Mouse (Mus musculus) layer of hippocampus, adult 8-10 months (tissue): ENCODE measurements around the gene Fh1. TPM values are rescaled to one million over a fixed set of nuclear protein-coding genes. Genes with fewer than 3 reads are reported as not detected.

Source experiments
- DNase-seq, 2 experiments: peaks; one replicate each; pipeline ENCODE4 v3.0.0; 2022; ENCODE audit warnings: low spot score in 2 of 2
- total RNA-seq, 4 experiments: library from RNA; stranded (reverse); gene quantifications; 2 replicates each; pipeline ENCODE4 v1.2.4; 2022

The Fh1 gene
- total RNA-seq, 4 experiments from 2014 or later = 65.4 to 82.2 (median 76.7) TPM

DNA sequence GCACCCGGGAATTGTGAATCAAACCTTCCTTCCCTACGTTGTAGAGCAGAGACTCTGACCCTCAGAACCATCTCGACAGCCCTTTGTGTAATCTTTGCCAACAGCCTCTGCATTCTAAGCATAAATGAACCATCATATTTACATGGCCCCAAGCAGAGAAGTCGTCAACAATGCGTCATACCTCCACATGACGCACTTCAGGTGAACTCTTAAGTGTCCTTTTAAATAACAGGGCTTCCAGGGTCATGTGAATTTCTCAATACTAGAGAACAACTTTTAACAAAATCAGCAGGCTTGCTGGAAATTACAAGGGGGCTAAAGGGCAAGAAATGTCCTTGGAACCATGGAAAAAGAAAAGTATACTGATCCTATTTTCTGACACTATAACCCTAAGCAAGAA is 1.8 kb downstream of the Fh1 start:
- DNase-seq = no peak

DNA sequence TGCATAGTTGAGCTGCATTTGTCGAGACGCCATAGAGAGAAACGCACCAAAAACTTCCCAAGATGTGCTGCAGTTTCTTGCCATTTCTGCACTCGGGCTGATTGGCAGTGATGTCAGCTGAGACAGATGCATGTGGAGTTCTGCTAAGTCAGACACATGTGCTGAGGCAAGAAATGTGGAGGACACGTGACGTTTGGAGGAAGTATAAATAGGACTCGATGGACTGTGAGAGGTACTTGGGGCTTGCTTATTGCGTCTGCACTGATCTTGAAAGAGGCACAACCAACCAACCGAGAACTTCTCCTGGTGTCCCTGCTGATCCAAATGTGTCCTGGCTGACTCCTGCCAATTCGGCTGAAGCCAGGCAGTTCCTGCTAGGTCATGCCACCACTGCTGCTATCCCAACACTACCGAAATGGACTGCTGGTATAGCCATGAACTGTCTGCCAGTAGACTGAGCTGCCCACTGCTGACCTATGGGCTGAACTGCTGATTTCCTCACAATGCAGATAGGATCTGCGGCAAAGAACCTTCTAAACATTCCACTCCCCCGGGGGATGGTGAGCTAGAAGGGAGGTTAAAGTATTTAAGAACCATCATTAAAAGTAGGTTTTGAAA is 5.5 kb downstream of the Fh1 start, which contains the start of gene Kmo:
Kmo (plus strand) TSS at position 568 of the 618 bp plus-strand sequence.
- DNase-seq = no peak

DNA sequence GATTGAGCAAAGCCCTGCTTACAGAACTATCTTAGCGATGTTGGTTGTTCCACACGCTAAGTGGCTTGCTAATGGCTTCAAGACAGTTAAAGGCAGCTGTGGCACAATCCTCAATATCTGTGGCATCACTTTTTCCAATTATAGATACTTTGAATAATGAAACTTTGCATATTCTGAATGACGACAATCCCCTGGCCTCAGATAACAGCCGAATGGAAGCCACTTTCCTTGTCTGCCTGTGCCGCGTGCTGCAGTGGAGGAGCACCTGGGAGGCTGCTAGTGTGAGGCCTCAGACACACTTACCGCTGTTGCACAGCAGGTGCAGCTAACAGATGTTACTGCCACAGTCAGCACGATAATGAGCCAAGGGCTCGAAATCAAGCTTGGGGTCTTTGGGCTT is 10.4 kb downstream of the Fh1 start:
- no peak for DNase-seq

DNA sequence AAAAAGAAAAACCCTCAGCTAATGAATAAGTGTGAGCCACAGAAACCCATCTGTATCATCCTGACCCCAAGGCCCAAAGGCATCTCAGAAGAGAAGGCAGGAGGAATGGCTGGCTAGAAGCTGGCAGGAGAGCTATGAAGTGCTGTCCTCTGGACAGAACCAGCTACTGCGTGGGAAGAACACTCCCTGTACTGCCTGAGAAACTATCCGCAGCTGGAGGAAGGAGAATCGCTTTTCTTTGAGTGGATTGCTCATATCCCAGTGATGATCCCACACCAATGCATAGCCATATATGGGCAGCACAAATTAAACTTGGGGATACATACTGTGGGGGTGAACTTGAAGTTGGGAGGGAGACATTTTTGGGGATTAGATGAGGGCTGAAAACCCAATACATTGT is 16.7 kb downstream of the Fh1 start:
- DNase-seq = no peak

DNA sequence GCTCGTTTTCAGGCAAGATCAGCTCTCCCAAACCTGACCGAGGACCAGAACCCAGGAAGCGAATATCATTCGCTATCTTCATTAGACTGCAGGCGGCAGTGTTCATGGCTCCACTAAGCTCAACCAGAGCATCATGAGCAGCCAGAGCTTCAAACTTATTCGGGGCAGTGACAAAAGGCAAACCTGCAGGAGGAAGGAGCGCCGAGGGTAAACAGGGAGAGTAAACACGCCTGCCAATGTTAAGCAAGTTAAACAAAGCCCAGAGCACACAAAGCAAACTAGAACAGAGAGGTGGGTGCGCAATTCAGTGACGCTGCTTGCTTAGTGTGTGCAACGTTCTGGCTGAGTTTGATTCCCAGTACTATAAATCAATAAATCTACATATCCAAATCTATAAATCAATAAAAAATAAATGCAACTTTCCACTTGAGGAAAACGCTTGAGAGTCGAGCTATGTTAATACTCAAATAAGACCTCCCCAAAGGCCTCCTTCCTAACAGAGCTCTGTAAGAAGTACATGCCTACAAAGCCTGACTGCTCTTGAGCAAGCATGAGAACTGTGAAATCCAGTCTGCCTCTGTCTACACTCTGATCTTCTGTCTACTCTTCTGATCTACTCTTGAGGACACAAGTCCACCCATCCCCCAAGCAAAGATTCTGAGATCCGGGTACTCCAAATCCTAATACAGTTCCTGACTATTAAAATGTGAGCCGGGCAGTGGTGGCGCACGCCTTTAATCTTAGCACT is 17.4 kb downstream of the Fh1 start:
- DNase-seq = no peak

DNA sequence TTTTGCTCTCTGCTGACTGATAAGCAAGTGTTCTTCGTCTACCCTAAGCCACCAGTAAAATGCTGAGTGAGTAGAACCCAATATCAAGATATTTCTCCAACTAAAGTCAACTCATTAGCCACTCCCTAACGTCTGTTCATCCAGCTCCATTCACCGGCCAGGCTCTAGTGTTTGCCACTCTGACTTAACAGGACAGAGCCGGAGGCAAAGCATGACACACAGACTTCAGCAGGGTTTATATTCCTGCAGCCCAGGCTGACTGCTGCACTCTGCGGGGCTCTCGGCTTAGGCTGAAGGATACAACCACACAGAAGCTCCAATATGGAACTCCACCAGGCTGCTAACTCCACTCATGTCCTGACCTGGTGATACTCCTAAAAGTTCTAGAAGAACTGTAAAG is 18.1 kb downstream of the Fh1 start:
- DNase-seq = no peak

DNA sequence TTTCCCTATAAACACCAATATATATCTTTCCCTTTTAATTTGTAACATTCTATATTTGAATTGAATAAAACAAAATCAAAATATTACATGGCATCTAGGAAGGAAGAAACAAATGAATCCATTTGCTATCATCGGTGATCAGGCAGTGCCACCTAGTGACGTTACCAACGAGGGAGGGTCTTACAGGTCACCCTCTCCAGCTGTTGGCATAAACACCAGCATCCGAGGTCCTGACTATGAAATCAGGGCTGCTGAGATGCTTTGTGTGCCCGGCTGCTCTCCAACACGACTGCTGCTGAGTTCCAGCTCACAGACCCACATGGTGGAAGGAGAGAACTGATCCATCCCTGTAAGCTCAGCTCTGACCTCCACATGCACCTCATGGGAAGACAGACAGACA is 22.0 kb downstream of the Fh1 start:
- no peak for DNase-seq

DNA sequence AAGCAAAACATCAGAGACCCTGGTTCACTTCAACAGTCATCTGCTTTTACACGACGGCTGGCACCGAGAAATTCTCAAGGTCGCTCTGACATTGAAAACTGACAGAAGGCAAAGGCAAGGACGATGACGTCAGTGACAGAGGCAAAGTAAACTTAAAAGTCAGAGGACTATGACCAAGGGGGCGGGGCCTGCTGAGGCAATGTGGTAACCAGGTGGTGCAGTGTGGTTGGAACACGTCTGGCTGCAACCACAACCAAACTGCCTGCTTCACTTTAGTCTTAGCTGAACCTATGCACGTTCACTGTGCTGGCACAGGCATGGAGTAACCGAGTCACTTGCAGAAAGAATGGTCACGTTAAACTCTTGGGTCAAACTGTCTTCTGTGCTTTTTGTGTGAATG is 23.2 kb downstream of the Fh1 start:
- DNase-seq = no peak

DNA sequence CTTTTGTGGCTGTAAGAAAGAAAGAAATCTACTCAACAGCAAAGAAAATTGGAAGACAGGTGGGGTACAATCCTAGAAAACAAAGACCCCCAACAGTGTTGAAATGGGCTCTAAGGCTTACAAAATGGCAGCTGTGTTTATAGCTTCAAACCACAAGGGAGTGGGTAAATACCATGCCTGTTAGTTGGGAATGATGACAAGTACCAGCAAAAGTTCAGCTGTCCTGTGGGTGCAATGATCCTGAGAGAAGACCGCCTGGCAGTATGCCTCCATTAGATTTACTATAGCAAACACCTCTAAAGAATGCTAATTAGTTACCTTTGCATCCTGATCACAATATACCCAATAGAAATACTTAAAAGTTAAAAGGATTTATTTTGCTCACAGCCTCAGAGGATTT is 32.6 kb downstream of the Fh1 start:
- DNase-seq = no peak

DNA sequence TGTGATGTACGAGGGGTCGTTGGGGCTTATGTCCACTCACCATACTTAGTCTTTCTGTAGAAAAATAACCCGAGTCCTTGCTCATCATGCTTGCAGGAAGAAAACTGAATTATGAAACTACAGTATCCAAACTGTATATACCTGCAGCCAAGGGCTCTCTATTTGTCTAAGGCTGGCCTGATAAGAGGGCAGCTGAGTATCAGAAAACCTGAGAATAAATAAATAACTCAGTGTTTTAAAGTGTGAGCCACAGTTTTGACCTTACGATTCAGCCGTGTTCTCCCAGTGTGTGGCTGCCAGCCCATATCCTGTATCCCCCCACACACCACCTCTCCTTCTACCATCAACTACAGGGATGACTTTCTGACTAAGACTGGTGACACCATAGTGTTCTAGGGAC is 38.8 kb downstream of the Fh1 start:
- DNase-seq = no peak

DNA sequence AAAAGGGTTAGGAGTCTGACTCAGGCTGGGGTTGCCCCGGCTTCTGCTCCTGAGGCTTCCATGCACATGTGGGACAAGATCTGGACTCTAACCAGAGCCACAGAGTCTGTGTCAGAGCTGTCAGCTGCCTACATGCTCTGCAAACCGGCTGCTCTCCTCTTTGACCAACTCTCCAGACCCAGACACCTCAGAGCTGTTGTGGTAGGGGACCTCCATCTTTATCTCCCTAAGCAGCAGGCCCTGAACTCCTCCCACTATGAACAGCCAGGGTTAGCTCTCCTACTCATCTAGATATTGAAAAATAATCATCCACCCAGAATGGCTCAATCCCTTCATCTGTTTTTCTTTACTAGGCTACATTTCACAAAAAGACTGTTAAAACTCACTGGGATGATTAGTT is 40.2 kb downstream of the Fh1 start:
- no peak for DNase-seq

DNA sequence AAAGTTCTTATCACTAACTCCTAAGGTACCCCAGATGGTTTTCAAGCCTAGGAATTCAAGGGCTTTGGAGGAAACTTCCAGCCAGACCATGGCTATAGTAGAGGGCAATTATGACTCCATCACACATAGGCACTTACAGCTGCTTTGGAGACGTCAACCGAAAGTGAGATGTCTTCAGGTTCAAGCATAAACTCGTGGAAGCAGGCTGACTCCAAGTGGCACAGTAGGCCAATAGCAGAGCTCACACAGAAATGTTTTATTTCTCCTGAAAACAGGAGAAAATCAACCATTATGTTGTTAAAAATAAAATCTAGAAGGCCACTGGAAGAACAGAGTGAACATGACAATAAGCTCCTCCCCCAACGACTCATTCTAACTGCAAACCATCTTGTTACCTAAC is 42.6 kb downstream of the Fh1 start:
- no peak for DNase-seq

DNA sequence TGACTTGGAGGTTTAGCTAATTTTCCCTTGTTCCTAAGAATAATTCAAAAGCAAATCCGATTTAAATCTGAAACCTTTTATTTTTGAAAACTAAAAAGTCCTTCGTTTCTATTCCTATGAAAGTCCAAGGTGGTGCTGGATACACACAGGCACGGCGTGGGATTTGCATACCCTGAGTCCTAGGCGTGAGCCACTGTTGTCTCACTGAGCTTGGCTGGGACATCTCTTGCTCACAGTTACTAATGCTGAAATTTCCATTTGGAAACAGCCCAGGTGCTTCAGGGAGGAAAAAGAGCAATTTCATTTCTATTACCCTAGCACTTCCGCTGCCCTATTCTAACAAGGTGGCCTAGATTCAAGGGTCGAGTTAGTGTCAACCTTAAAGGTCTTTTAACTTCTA is 45.1 kb downstream of the Fh1 start:
- no peak for DNase-seq

DNA sequence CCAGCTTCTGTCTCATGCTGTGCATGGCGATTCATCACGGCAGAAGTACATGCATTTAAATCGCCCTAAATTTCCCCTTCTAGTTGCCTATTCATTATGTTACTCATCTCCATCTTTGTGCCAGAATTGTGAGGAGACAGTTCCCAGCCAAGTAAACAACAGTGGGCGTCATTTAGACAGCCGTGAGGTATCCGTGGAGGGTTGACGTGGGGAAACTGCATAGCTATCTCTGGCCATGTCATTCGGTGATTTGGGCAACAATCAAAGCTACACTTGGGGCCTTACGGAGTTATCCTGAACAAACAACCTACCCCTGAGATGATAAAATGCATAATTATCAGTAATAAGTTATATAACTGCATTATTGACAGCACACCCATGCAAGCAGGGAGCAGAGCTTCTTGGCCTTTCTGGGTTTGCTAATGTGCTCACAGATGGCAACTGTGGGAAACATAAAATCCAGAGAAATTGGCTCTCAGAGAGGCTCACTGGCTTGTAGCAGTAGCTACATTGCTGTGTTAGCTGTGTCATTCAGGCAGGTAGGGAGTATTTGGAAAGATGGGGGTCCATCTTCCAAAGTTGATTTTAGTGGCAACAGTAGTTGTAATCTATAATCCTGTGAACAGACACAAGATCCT is 45.7 kb downstream of the Fh1 start:
- DNase-seq = peak; percentile 35 to 48

DNA sequence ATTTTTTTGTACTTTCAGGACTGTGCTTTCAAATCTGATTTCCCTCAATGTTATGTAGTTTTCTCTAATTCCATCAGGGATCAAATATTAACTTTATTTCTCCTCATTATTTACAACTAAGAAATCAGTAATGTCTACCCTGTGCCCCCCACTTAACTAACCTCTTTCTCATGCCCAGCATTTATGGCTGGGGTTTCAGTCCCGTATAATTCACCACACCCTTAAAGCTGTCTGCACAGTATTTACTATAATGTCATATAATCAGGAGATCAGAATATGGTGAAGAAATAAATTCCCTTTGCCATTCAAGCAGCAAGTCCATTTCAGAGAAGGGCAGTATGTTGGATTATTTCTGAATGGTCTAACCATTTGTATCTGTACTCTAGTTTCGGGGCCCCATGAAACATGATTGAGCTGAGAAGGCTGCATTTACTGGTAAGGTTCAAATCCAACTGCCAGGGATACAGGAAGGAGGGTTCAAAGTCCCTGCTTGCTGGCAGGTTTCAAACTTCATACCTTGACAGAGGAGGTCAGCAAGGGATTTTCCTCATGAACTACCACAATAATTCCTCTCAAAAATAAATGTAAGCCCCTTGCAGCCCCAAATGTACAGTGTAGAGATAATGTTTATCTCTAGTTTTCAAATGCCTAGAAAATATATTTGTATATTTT is 46.9 kb downstream of the Fh1 start:
- no peak for DNase-seq

DNA sequence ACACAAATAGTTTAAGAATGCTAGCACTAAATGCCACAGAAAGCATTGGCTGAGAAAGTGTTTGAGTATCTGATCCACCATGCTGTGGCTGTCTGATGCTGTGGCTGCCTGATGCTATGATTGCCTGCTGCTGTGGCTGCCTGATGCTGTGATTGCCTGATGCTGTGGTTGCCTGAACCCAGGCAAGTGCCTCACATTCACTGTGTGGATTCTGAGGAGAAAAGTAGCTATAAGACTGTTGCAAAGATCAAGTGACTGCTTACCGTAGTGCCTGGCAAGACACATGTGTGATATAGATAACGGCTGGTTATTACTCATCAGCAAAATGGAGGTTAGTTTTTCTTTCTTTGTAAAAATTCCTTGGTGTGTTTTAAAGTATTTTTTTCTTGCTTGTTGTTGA is 51.3 kb downstream of the Fh1 start:
- DNase-seq = no peak

DNA sequence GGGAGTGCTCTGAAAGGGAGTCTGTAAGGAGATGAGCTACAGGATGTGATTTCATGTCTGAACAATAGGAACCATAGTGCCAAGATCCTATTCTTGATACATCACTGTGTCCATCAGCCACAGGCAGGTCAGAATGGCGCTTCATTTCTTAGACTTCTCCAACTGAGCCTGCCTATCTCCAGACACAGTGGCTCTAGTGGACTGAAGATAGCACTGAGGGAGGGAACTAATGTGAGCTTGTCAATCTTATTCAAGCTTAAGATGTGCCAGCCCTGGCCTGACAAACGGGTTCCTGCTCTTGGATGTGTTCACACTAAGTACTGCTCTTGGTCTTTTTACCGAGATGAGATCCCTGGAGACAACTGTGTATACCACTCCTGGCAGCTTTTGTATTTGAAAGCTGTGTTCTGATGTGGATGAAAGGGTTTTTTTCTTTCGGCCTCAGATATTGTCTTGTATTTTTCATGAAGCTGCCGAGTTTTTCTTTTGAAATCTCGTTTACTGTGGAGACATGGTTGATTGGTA is 59.8 kb downstream of the Fh1 start:
- no peak for DNase-seq

DNA sequence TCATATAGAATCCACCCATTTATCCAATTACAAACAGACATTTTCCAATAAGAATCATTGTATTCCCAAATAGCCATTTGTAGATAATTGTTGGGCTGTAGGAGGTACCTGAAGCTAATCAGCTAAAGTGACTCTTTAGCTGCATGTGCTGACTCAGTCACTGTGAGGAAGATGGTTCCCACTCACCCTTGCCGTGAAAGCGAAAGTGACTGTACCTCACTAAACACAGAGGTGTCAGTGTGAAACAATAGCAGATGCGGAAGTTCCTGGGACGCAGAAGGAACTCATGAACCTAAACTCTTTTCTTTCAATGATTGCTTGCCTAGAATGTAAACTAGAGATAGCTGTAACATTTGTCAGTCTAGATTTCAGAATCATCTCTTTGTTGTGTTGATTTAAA is 61.1 kb downstream of the Fh1 start:
- DNase-seq = no peak

DNA sequence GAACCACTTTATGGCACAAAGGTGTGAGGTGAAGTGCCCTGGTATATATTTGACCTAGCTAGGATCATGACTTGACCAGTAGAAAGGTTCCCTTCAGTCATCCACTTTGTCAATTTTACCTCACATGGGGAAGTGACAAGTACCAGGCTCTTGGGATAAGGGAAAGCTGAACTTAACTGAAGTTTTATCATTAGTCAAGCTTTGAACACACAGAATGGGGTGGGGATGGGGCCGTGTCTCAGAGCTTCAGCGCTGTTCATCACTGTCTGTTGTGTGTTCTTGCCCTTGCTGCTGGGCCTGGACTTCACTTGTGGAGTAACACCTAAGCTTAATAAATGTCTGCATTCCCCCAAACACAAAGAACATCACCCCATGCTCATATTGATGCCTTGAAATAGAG is 63.1 kb downstream of the Fh1 start:
- no peak for DNase-seq

DNA sequence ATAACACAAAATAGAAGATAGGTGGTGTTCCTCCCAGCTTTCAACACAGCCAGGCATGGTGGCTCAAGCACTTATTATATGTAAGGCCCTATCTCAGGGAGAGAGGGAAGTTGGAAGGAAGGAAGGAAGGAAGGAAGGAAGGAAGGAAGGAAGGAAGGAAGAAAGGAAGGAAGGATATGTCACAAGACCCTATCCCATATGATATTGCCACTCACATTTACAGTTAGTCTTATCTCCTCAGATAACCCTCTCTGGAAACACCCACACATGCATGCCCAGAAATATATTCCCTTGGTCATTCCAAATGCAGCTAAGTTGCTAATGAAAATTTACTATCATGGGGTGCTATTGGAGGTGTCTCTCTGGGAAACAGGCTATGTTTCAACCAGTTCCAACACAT is 63.6 kb downstream of the Fh1 start:
- DNase-seq = no peak

DNA sequence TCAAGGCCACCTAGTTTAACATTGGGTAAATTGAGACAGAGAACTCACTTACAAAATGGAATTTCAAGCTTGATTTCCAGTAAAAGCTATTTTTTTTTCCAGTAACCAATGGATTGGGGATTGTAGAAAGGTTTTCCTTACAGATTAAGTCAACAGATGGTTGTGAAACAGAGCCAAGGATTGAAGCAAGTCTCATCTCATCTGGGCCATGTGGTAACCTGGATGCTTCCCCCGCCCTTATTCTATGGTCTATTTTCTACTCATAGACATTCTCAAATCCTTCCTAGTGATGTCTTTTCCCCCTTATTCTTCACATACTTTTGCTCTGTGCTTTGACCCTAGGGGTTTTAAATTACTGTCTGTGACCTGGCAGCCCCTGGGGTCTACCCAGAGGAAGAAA is 70.8 kb downstream of the Fh1 start:
- DNase-seq = no peak

DNA sequence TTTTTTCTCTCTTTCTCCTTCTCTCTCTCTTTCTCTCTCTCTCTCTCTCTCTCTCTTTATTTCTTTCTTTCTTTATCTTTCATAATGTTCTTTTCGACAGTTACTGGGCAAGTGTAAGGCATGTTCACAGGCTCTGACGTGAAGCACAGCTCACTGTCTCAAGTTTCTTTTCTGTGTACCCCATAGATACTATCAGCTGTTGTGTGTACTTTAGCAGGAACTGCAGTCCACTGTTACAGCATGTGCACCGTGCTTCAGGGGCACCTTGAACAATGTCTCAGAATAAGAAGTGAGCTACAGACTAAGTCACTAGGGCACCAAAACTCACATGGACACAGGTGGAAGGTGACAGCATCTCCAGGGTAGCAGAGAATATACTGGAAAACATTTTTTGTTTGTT is 73.0 kb downstream of the Fh1 start:
- DNase-seq = no peak
